Mouse (Mus musculus) fibroblast of lung, adult 2 months (primary cell): Measurements from ENCODE around the gene Cdkn2d.

Experiments
- DNase-seq: peaks from one replicate; pipeline ENCODE4 v3.0.0-alpha.2; 2011; ENCODE audit warnings: low read depth

Cdkn2d gene

GRCm38 (mm10) chr9:21244428-21245112 lies 46.6 kb downstream of the Cdkn2d start:
- DNase-seq: no peak

GRCm38 (mm10) chr9:21243826-21244427 lies 47.3 kb downstream of the Cdkn2d start:
- no peak for DNase-seq

- peak; percentile 70 for DNase-seq
These were observed 49.9 kb downstream of the Cdkn2d start for GRCm38 (mm10) chr9:21241343-21241742.

GRCm38 (mm10) chr9:21239465-21239848 lies 51.8 kb downstream of the Cdkn2d start:
- no peak for DNase-seq

GRCm38 (mm10) chr9:21238733-21239464 lies 52.3 kb downstream of the Cdkn2d start, which contains the start of gene Keap1:
TSS of gene Keap1 (minus strand) at chr9:21239361.
- DNase-seq: no peak
